Mouse (Mus musculus): ENCODE measurements around the gene Pgam2. TPM values are rescaled to one million over a fixed set of nuclear protein-coding genes. Genes with fewer than 3 reads are reported as not detected.
"Not testable (repeated sequence)": the region's sequence is repeated elsewhere in the genome, so short reads cannot be mapped to it uniquely, and the experiment has no call there.

Gene Pgam2
- polyA plus RNA-seq, 1 experiment from 2014 or later = 22.7 TPM

DNA sequence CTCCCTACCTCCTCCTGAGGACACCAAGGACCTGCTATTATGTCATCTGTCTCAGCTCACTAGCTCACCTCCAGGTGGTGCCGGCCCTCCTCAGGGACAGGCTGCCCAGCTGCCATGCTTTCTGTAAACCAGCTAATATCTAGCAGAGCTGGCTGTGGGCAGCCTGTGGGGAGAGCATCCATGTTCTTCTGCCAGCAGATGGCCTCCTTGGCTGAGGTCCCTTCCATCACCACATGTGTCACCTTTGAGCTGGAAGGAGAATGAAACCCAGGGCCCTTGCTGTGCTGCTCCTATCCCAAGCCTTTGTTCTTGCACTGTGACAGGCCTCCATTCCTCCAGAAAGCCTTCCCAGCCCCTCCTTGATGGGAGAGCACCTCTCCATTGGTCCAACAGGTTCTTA lies 32.6 kb upstream of the Pgam2 start:
- H3K4me1 ChIP-seq = peaks cover 13% of the 10 kb centered on the region
- H3K27ac ChIP-seq = no peak overlapping the region
- 55% methylated on average over 1 of the region's 1 CpGs for WGBS
- peaks cover 38% of the 10 kb centered on the region for H3K36me3 ChIP-seq
- H3K9me3 ChIP-seq (replicated peaks) = no peaks in the 10 kb centered on the region
- ATAC-seq (replicated peaks; ENCODE audit: low FRiP score) = no peak
- H3K9ac ChIP-seq = no peak overlapping the region
- H3K4me2 ChIP-seq = no peak overlapping the region
- H3K27me3 ChIP-seq = no peaks in the 10 kb centered on the region
- H3K4me3 ChIP-seq (replicated peaks) = no peak overlapping the region

DNA sequence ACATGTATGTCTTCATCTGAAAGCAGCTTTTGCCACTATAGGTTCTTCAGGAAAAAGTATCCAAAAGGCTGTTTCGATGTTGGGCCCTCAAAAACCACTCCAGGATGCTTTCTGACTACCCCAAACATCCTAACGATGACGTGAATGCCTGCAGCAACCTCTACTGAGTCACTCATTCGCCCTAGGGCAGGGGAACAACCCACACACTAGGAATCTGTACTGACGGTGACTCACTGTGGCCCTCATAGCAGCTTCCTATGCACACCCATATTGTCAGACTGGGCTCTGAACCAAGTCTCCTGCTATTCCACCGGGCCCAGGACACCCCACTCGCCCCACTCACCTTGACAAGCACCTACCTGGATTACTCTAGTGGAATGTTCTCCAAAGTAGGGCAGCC lies 31.5 kb upstream of the Pgam2 start:
- no peak overlapping the region for H3K4me2 ChIP-seq
- no peak overlapping the region for H3K9ac ChIP-seq
- H3K36me3 ChIP-seq = peaks cover 48% of the 10 kb centered on the region
- no peak overlapping the region for H3K4me3 ChIP-seq (replicated peaks)
- no peak for ATAC-seq (replicated peaks; ENCODE audit: low FRiP score)
- no peaks in the 10 kb centered on the region for H3K9me3 ChIP-seq (replicated peaks)
- 87% methylated on average over 7 of the region's 7 CpGs for WGBS
- peaks cover 13% of the 10 kb centered on the region for H3K4me1 ChIP-seq
- no peak overlapping the region for H3K27ac ChIP-seq
- no peaks in the 10 kb centered on the region for H3K27me3 ChIP-seq

DNA sequence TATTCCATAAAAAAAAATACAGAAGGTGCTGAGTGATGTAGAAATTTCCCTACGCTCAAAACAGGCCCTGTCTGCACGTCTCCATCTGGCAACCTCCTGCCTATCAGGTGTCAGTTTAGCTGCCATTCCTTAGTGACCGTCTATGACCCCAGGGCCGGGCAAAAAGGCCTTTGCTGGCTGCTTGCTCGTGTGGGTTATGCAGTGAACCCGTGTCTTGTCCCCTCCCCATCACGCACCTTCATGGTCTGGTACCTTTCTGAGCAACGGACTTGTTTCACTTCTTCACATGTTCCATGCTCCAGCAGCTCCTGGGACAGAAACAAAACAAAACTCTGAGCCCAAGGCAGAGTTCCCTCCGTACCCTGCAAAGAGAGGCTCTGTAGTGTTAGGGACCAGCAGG lies 31.0 kb upstream of the Pgam2 start:
- WGBS = 55% methylated on average over 9 of the region's 9 CpGs
- H3K4me2 ChIP-seq = no peak overlapping the region
- H3K4me1 ChIP-seq = peaks cover 13% of the 10 kb centered on the region
- no peak overlapping the region for H3K27ac ChIP-seq
- peaks cover 53% of the 10 kb centered on the region for H3K36me3 ChIP-seq
- no peaks in the 10 kb centered on the region for H3K9me3 ChIP-seq (replicated peaks)
- ATAC-seq (replicated peaks; ENCODE audit: low FRiP score) = no peak
- no peak overlapping the region for H3K4me3 ChIP-seq (replicated peaks)
- H3K9ac ChIP-seq = no peak overlapping the region
- no peaks in the 10 kb centered on the region for H3K27me3 ChIP-seq

DNA sequence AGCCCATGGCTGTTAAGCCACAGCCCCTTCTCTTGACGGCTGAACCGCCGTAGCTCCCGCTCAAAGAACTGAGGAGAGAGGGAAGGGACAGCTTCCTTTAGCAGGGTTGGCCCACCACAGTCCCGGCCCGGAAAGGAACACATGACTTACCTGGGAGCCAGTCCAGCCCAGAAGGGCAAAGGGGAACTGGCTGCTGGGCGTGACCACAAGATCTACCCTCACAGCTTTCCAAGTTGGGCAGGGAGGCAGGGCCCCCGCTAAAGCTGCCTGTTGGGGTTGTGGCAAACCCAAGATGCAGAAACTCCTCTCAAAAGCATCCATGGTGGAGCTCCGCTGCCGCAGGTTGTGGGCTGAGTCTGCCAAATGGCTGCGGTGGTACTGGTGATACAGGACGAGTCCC lies 25.8 kb upstream of the Pgam2 start:
- H3K36me3 ChIP-seq = peaks cover 63% of the 10 kb centered on the region
- H3K4me3 ChIP-seq (replicated peaks) = no peak overlapping the region
- H3K9me3 ChIP-seq (replicated peaks) = no peaks in the 10 kb centered on the region
- 91% methylated on average over 12 of the region's 12 CpGs for WGBS
- no peak overlapping the region for H3K4me2 ChIP-seq
- no peaks in the 10 kb centered on the region for H3K27me3 ChIP-seq
- H3K4me1 ChIP-seq = no peaks in the 10 kb centered on the region
- no peak for ATAC-seq (replicated peaks; ENCODE audit: low FRiP score)
- no peak overlapping the region for H3K27ac ChIP-seq
- no peak overlapping the region for H3K9ac ChIP-seq

DNA sequence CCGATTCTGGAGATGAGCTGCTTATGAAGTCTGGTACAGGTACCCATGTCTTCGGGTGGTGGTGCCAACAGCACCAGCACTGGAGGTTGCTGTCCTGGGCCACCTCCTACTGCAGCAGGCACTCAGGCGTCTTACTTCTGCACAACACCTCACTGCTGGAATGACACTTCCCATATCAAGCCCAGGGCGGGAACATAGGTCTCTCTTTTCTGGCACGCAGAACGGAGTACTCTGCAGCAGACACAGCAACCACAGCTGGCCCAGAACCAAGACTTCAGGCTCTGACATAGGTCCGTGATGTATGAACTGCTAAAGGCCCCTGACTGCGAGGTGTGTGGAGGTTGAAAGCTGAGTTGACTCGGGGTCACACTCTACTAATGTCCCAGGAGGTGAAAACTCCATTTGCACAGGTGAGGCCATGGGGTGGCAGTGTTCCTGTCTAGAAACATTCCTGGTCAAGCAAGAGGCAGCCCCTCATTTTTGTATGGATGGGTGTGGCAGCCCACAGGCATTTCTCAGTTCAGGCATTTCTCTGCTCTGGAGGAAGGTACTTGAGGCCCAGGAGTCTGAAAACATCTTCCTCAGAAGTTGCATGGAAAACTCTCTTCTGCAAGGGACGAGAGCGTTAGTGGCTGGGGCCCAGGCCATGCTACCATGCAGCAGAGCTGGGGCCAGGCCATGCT lies 25.1 kb upstream of the Pgam2 start:
- no peaks in the 10 kb centered on the region for H3K4me1 ChIP-seq
- no peak for ATAC-seq (replicated peaks; ENCODE audit: low FRiP score)

DNA sequence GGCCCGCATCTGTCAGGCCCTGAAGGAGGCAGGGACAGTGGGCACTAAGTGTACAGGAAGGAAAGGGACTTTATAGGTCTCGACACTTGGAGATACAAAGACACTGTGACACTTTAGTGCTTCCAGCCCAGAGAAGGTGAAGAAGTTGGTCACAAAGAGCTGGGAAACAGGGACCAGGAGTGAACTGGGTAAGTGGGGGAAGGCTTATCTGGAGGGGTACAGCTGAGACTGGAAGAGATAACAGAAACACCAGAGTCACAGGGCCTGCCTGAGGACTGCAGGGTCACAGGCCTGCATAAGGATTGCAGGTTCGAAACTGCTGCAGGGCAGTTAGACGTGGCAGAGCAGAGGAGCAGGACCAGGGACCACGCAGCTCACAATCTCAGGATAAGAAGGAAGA lies 24.4 kb upstream of the Pgam2 start:
- no peak for ATAC-seq (replicated peaks; ENCODE audit: low FRiP score)
- H3K36me3 ChIP-seq = peaks cover 52% of the 10 kb centered on the region
- no peaks in the 10 kb centered on the region for H3K4me1 ChIP-seq
- no peak overlapping the region for H3K4me3 ChIP-seq (replicated peaks)
- no peak overlapping the region for H3K9ac ChIP-seq
- H3K27ac ChIP-seq = no peak overlapping the region
- no peaks in the 10 kb centered on the region for H3K9me3 ChIP-seq (replicated peaks)
- no peak overlapping the region for H3K4me2 ChIP-seq
- no peaks in the 10 kb centered on the region for H3K27me3 ChIP-seq
- WGBS = 91% methylated on average over 5 of the region's 5 CpGs

More for the DNA sequence above, 25.1 kb upstream of the Pgam2 start:
- Histone ChIP-seq H3K9me3 (replicated peaks) (no peaks in the 10 kb centered on the region), H3K36me3 (peaks cover 56% of the 10 kb centered on the region), H3K27me3 (no peaks in the 10 kb centered on the region), H3K4me2 (no peak overlapping the region), H3K27ac (no peak overlapping the region), H3K9ac (no peak overlapping the region), H3K4me3 (replicated peaks) (no peak overlapping the region)
- 87% methylated on average over 11 of the region's 11 CpGs for WGBS

DNA sequence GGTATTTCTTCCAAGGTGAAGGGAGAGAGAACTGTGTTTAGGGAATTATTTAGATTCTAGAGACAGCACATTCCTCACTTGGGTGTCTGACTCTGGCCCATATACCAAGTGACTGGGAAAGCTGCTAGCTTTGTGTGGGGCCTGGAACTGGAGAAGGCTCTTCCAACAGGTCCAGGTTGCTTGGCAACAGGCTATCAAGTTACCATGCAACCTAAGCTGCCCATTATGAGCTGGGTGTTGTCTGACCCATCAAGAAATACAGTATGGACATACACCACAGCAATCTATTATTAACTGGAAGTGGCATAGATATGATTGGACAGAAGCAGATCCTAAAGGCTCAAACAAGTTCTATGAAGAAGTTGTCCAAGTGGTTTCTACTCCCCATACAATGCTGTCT lies 21.9 kb upstream of the Pgam2 start:
- no peak overlapping the region for H3K4me2 ChIP-seq
- H3K27ac ChIP-seq = no peak overlapping the region
- ATAC-seq (replicated peaks; ENCODE audit: low FRiP score) = no peak
- peaks cover 27% of the 10 kb centered on the region for H3K36me3 ChIP-seq
- H3K4me3 ChIP-seq (replicated peaks) = no peak overlapping the region
- H3K27me3 ChIP-seq = no peaks in the 10 kb centered on the region
- no peak overlapping the region for H3K9ac ChIP-seq
- H3K9me3 ChIP-seq (replicated peaks) = no peaks in the 10 kb centered on the region
- H3K4me1 ChIP-seq = no peaks in the 10 kb centered on the region

DNA sequence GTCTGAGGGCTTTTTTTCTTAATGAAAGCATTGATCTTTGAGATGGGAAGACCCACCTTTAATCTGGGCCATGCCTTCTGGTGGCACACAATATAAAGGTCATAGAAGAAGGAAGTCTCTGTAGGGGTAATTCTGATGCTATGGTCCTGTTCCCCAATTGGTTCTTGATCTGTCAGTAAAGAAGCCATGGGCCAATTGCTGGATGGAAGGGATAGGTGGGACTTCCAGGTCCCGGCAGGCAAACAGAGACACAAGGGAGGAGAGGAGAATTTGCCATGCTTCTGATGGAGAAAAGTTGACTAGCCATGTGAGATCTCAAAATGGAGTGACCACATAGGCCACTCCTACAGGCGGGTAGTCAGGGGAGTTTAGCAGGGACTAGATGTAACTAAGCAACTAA lies 15.7 kb upstream of the Pgam2 start:
- no peak for ATAC-seq (replicated peaks; ENCODE audit: low FRiP score)
- no peak overlapping the region for H3K9ac ChIP-seq
- no peaks in the 10 kb centered on the region for H3K36me3 ChIP-seq
- H3K4me3 ChIP-seq (replicated peaks) = no peak overlapping the region
- no peak overlapping the region for H3K4me2 ChIP-seq
- no peaks in the 10 kb centered on the region for H3K4me1 ChIP-seq
- 72% methylated on average over 2 of the region's 2 CpGs for WGBS
- H3K27me3 ChIP-seq = no peaks in the 10 kb centered on the region
- H3K9me3 ChIP-seq (replicated peaks) = no peaks in the 10 kb centered on the region
- H3K27ac ChIP-seq = no peak overlapping the region

DNA sequence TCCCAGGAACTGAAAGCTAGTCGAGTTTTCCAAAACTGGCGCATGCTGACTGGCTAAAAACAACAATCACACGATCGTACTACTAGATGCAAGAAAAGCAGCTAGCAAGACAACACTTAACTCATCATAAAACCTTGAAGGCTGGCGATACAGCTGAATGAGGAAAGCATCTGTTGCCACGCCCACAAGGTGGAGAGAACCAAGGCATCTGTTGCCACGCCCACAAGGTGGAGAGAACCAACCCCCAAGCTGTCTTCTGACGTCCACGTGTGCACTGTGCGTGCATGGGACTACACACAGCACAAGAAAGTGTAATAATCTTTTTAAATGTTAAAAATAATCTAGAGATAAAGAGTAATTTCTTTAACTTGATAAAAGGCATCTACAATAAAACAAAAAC lies 9.8 kb upstream of the Pgam2 start:
- Histone ChIP-seq H3K4me1 (no peaks in the 10 kb centered on the region), H3K27ac (no peak overlapping the region), H3K9me3 (replicated peaks) (no peaks in the 10 kb centered on the region), H3K4me2 (no peak overlapping the region), H3K27me3 (no peaks in the 10 kb centered on the region), H3K4me3 (replicated peaks) (no peak overlapping the region), H3K9ac (no peak overlapping the region), H3K36me3 (no peaks in the 10 kb centered on the region)
- no peak for ATAC-seq (replicated peaks; ENCODE audit: low FRiP score)
- 79% methylated on average over 10 of the region's 10 CpGs for WGBS

DNA sequence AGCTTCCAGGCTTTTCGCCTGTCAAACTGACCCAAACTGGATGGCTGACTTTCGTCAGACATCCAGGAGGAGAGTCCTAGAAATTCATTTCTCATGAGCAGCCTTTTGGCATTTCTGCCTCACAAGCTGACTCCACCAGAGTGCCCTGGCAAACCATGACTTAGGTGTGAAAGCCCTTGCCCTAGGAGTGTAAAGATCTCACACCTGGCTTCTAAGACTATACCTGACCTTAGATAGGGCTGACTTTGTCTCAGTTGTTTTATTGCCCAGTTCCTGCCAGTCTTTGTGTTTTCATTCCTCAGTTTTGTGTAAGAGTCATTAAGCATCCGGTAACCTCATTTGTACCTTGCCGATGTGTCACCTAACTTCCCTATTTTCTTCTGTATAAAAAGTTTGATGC lies 6.0 kb upstream of the Pgam2 start:
- H3K27ac ChIP-seq; H3K4me1 ChIP-seq; H3K4me3 ChIP-seq (replicated peaks); H3K9ac ChIP-seq; H3K27me3 ChIP-seq; H3K9me3 ChIP-seq (replicated peaks); ATAC-seq (replicated peaks; ENCODE audit: low FRiP score); H3K36me3 ChIP-seq; H3K4me2 ChIP-seq: not testable (repeated sequence)
- WGBS = 83% methylated on average over 4 of the region's 4 CpGs

DNA sequence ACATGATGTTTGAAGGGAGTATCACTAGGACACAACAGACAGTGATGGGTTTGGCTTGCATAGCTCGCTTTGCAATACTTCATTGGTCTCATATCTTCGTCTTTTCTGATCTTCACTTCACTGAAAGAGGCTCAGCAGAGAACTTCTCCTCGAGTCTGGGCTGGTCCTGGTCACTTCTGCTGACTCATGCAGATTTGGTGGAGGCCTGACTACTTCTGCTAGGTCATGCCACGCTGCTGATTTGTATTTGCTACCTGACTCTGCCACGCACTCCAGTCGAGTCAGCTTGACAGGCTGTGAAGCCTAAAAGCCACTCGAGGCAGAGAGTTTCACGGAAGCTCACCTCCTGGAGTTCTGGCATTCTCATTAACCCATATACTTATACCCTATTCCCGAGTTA lies 4.4 kb upstream of the Pgam2 start:
- no peak for ATAC-seq (replicated peaks; ENCODE audit: low FRiP score)
- Histone ChIP-seq H3K4me3 (replicated peaks) (no peak overlapping the region), H3K4me1 (peaks cover 9% of the 10 kb centered on the region; the same call in 1 of the 2 replicates), H3K27me3 (no peaks in the 10 kb centered on the region), H3K9ac (no peak overlapping the region), H3K36me3 (no peaks in the 10 kb centered on the region), H3K4me2 (no peak overlapping the region), H3K27ac (no peak overlapping the region), H3K9me3 (replicated peaks) (no peaks in the 10 kb centered on the region; the same call in 1 of the 2 replicates)
- WGBS = 88% methylated on average over 9 of the region's 9 CpGs

DNA sequence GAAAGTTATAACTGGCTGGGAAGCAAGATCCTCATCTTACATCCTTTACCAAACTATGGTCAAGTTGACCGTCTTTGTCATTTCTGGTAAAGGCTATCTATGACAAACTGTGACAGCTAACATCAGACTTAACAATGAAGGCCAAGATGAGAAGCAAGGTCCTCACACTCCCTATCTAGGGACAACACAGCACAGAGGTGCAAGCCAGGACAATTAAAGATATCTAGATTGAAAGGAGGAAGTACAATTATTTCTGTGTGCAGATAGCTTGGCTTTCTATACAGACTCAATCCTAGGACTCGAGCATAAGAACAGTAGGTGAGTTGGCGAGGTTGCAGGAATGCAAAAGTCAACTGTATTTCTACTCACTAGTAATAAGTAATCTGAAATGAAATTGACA lies 2.2 kb upstream of the Pgam2 start:
- H3K27ac ChIP-seq = no peak overlapping the region
- no peaks in the 10 kb centered on the region; the same call in 1 of the 2 replicates for H3K9me3 ChIP-seq (replicated peaks)
- H3K36me3 ChIP-seq = peaks cover 10% of the 10 kb centered on the region
- ATAC-seq (replicated peaks; ENCODE audit: low FRiP score) = no peak
- H3K4me2 ChIP-seq = no peak overlapping the region
- no peak overlapping the region for H3K9ac ChIP-seq
- WGBS = 86% methylated on average over 3 of the region's 3 CpGs
- no peak overlapping the region for H3K4me3 ChIP-seq (replicated peaks)
- H3K4me1 ChIP-seq = peaks cover 18% of the 10 kb centered on the region; the same call in 1 of the 2 replicates
- H3K27me3 ChIP-seq = no peaks in the 10 kb centered on the region

DNA sequence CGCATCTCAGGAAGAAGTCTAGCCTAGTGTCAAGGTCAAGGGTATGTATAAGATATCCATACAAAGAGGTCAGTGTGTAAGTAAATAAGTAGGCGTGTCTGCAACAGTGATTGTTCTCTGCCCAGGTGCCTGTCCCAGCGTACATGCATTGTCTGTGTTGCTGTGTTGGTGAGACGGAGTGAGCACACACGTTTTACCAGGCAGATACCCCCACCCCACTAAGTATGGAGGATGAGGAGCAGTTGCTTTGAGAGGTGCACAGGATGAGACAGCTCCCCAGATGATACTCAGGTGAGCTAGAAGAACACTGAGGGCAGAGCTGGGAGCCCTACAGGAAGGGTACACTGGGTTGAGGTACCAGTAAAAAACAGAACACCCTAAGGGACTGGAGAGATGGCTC lies 641 bp upstream of the Pgam2 start:
- no peak for ATAC-seq (replicated peaks; ENCODE audit: low FRiP score)
- 73% methylated on average over 5 of the region's 5 CpGs for WGBS
- no peak overlapping the region for H3K4me3 ChIP-seq (replicated peaks)
- H3K36me3 ChIP-seq = peaks cover 25% of the 10 kb centered on the region
- H3K4me1 ChIP-seq = peaks cover 18% of the 10 kb centered on the region; the same call in 1 of the 2 replicates
- no peak overlapping the region for H3K9ac ChIP-seq
- H3K27me3 ChIP-seq = no peaks in the 10 kb centered on the region
- no peak overlapping the region for H3K4me2 ChIP-seq
- no peak overlapping the region for H3K27ac ChIP-seq
- H3K9me3 ChIP-seq (replicated peaks) = no peaks in the 10 kb centered on the region; the same call in 1 of the 2 replicates
